Mouse (Mus musculus) neutrophil, adult 65 days (primary cell): Measurements from ENCODE around the gene Brd1. TPM values are rescaled to one million over a fixed set of nuclear protein-coding genes. Genes with fewer than 3 reads are reported as not detected.

Experiments
- total RNA-seq: library from RNA; stranded (reverse); gene quantifications from 2 replicates; pipeline ENCODE4 v1.2.4, GENCODE M21; 2023

The Brd1 gene
- 59.8 and 83.7 TPM in 2 replicates for total RNA-seq

GRCm38 (mm10) chr15:88733834-88734571, at the start of gene Brd1:
TSS of gene Brd1 (minus strand) at chr15:88734233.

GRCm38 (mm10) chr15:88751564-88752402, 17.8 kb upstream of the Brd1 start, which contains the start of gene Zbed4:
TSS of gene Zbed4 (plus strand) at chr15:88751660.

Other genes with a start within 250 kb of the Brd1 start
- gene Zdhhc25, start 133.9 kb downstream of the Brd1 start, total RNA-seq = not detected in 2 replicates
- 12.1 and 14.2 TPM in 2 replicates for gene Zbed4, start 17.4 kb upstream of the Brd1 start, total RNA-seq
- 5.4 and 5.8 TPM in 2 replicates for gene Alg12, start 85.1 kb upstream of the Brd1 start, total RNA-seq
- gene Creld2, start 85.4 kb upstream of the Brd1 start, total RNA-seq = 22.0 and 27.8 TPM in 2 replicates
- 36.8 and 41.5 TPM in 2 replicates for gene Pim3, start 128.0 kb upstream of the Brd1 start, total RNA-seq
- not detected in 2 replicates for gene Ttll8, start 220.2 kb upstream of the Brd1 start, total RNA-seq
- not detected in 2 replicates for gene Mlc1, start 244.8 kb upstream of the Brd1 start, total RNA-seq
- not detected in 2 replicates for gene Mov10l1, start 248.7 kb upstream of the Brd1 start, total RNA-seq